9 mouse cellular contexts compared by ENCODE assay signal in genomic region chr13:18948171-18949028, GRCm38 (mm10). TPM values are rescaled to one million over a fixed set of nuclear protein-coding genes. Genes with fewer than 3 reads are reported as not detected.
DNase-seq lines count a peak whose midpoint lies in the region; ATAC-seq and TF ChIP-seq lines count a peak whose summit lies in the region.
"Had no signal": no experiment of that assay in that cellular context is flagged by ENCODE, and none has a peak within 500 bp of the region (broad histone marks: within the 10 kb centered on the region; RNA-seq: fewer than 3 reads in every experiment).

TSS of gene Amph (plus strand) at chr13:18948205.

- DNase-seq in forebrain, embryonic 11.5 days (ENCODE audit: low spot score) = peak; percentile 86
- DNase-seq in kidney, postnatal 0 days (ENCODE audit: low spot score) = peak; percentile 93
- peak; percentile 91 for DNase-seq in midbrain, postnatal 0 days (ENCODE audit: low spot score)
- DNase-seq in testis, postnatal 10 days (ENCODE audit: low spot score) = peak; percentile 51

- TF ChIP-seq CTCF in kidney, postnatal 0 days (IDR thresholded peaks at IDR 0.05; ENCODE audit: low read depth) = peak; percentile 48
- peak; percentile 81 for TF ChIP-seq CTCF in midbrain, postnatal 0 days (IDR thresholded peaks at IDR 0.05)

- no peak for ATAC-seq in erythroblast, adult 5-6 weeks (replicated peaks; ENCODE audit: low FRiP score, poor library complexity, severe bottlenecking)
- peak; percentile 96 for ATAC-seq in forebrain, embryonic 11.5 days (replicated peaks; ENCODE audit: low FRiP score)
- ATAC-seq in heart, embryonic 15.5 days (replicated peaks; ENCODE audit: insufficient number of reproducible peaks, insufficient read depth, low FRiP score, low read depth) = peak; percentile 88
- peak; percentile 84 for ATAC-seq in kidney, postnatal 0 days (replicated peaks; ENCODE audit: low FRiP score, low read depth)
- ATAC-seq in limb, embryonic 15.5 days (ENCODE audit: insufficient number of reproducible peaks, low FRiP score, low TSS enrichment, low read depth) = no peak
- ATAC-seq in midbrain, postnatal 0 days (ENCODE audit: low FRiP score) = peak; percentile 96

- WGBS in forebrain, embryonic 11.5 days = under 1% methylated on average over 69 of the region's 70 CpGs
- WGBS in heart, embryonic 15.5 days = under 1% methylated on average over 70 of the region's 70 CpGs
- WGBS in kidney, postnatal 0 days = under 1% methylated on average over 70 of the region's 70 CpGs
- WGBS in limb, embryonic 15.5 days = under 1% methylated on average over 70 of the region's 70 CpGs
- under 1% methylated on average over 59 of the region's 70 CpGs for WGBS in midbrain, postnatal 0 days

- H3K4me3 ChIP-seq in erythroblast, embryonic 14.5 days (replicated peaks) = peak within 1 kb of the TSS; percentile 2
- H3K4me3 ChIP-seq in forebrain, embryonic 11.5 days (ENCODE audit: low read depth, low read length) = peak within 1 kb of the TSS; percentile 51
- peak within 1 kb of the TSS; percentile 65 for H3K4me3 ChIP-seq in heart, embryonic 15.5 days
- H3K4me3 ChIP-seq in kidney, postnatal 0 days (replicated peaks; ENCODE audit: low read depth, low read length) = peak within 1 kb of the TSS; percentile 68
- peak within 1 kb of the TSS; percentile 54 for H3K4me3 ChIP-seq in limb, embryonic 15.5 days
- peak within 1 kb of the TSS; percentile 93 for H3K4me3 ChIP-seq in midbrain, postnatal 0 days (ENCODE audit: low read depth, low read length)
- H3K4me3 ChIP-seq: myocyte had no signal

- H3K27ac ChIP-seq in forebrain, embryonic 11.5 days (ENCODE audit: low read depth, low read length) = no peak within 1 kb of the TSS
- no peak within 1 kb of the TSS for H3K27ac ChIP-seq in heart, embryonic 15.5 days
- no peak within 1 kb of the TSS for H3K27ac ChIP-seq in kidney, postnatal 0 days
- no peak within 1 kb of the TSS for H3K27ac ChIP-seq in limb, embryonic 15.5 days
- H3K27ac ChIP-seq in midbrain, postnatal 0 days (ENCODE audit: low read depth, low read length) = peak within 1 kb of the TSS; percentile 93

- H3K9me3 ChIP-seq in erythroblast, embryonic 14.5 days (ENCODE audit: control insufficient read depth, low read length) = no peaks in the 10 kb centered on the region
- no peaks in the 10 kb centered on the region for H3K9me3 ChIP-seq in forebrain, embryonic 11.5 days (ENCODE audit: control insufficient read depth, low read length)
- H3K9me3 ChIP-seq in heart, embryonic 15.5 days (replicated peaks) = no peaks in the 10 kb centered on the region
- H3K9me3 ChIP-seq in kidney, postnatal 0 days (replicated peaks; ENCODE audit: low read length) = no peaks in the 10 kb centered on the region
- no peaks in the 10 kb centered on the region for H3K9me3 ChIP-seq in limb, embryonic 15.5 days
- H3K9me3 ChIP-seq in midbrain, postnatal 0 days (ENCODE audit: low read length) = no peaks in the 10 kb centered on the region

- H3K36me3 ChIP-seq in erythroblast, embryonic 14.5 days (ENCODE audit: control insufficient read depth) = no peaks in the 10 kb centered on the region
- H3K36me3 ChIP-seq in forebrain, embryonic 11.5 days (ENCODE audit: control insufficient read depth, insufficient read depth, low read length) = no peaks in the 10 kb centered on the region
- no peaks in the 10 kb centered on the region for H3K36me3 ChIP-seq in heart, embryonic 15.5 days
- H3K36me3 ChIP-seq in kidney, postnatal 0 days (ENCODE audit: insufficient read depth, low read length) = no peaks in the 10 kb centered on the region
- no peaks in the 10 kb centered on the region for H3K36me3 ChIP-seq in limb, embryonic 15.5 days
- no peaks in the 10 kb centered on the region for H3K36me3 ChIP-seq in midbrain, postnatal 0 days (ENCODE audit: insufficient read depth, low read length)

- peak within 1 kb of the TSS; percentile 94 for H3K4me2 ChIP-seq in forebrain, embryonic 11.5 days (ENCODE audit: low read depth, low read length, severe bottlenecking)
- peak within 1 kb of the TSS; percentile 99 for H3K4me2 ChIP-seq in heart, embryonic 15.5 days
- H3K4me2 ChIP-seq in kidney, postnatal 0 days (ENCODE audit: low read length) = peak within 1 kb of the TSS; percentile 87
- H3K4me2 ChIP-seq in limb, embryonic 15.5 days = peak within 1 kb of the TSS; percentile 97
- H3K4me2 ChIP-seq in midbrain, postnatal 0 days (ENCODE audit: low read depth, low read length, poor library complexity, severe bottlenecking) = peak within 1 kb of the TSS; percentile 65

- peak within 1 kb of the TSS; percentile 73 for H3K9ac ChIP-seq in forebrain, embryonic 11.5 days (ENCODE audit: low read length)
- H3K9ac ChIP-seq in heart, embryonic 15.5 days = peak within 1 kb of the TSS; percentile 50
- peak within 1 kb of the TSS; percentile 63 for H3K9ac ChIP-seq in kidney, postnatal 0 days (ENCODE audit: low read depth, low read length)
- H3K9ac ChIP-seq in limb, embryonic 15.5 days = peak within 1 kb of the TSS; percentile 18; the same call in 1 of the 2 replicates
- peak within 1 kb of the TSS; percentile 91 for H3K9ac ChIP-seq in midbrain, postnatal 0 days (replicated peaks; ENCODE audit: low read length, poor library complexity, severe bottlenecking)

- H3K4me1 ChIP-seq in erythroblast, embryonic 14.5 days (ENCODE audit: control insufficient read depth) = no peaks in the 10 kb centered on the region; the same call in 1 of the 2 replicates
- no peaks in the 10 kb centered on the region; the same call in 1 of the 2 replicates for H3K4me1 ChIP-seq in forebrain, embryonic 11.5 days (replicated peaks; ENCODE audit: control insufficient read depth, insufficient read depth, low read length)
- peaks cover 9% of the 10 kb centered on the region for H3K4me1 ChIP-seq in heart, embryonic 15.5 days (replicated peaks)
- 0 out of 2 replicates have a peak, but pooled peaks cover 8% of the 10 kb centered on the region for H3K4me1 ChIP-seq in kidney, postnatal 0 days (replicated peaks; ENCODE audit: insufficient read depth, low read length)
- H3K4me1 ChIP-seq in limb, embryonic 15.5 days = peaks cover 10% of the 10 kb centered on the region
- peaks cover 10% of the 10 kb centered on the region for H3K4me1 ChIP-seq in midbrain, postnatal 0 days (ENCODE audit: insufficient read depth, low read length)

- peaks cover 43% of the 10 kb centered on the region for H3K27me3 ChIP-seq in erythroblast, embryonic 14.5 days (ENCODE audit: control insufficient read depth)
- H3K27me3 ChIP-seq in forebrain, embryonic 11.5 days (ENCODE audit: control insufficient read depth, insufficient read depth, low read length) = no peaks in the 10 kb centered on the region
- peaks cover 21% of the 10 kb centered on the region for H3K27me3 ChIP-seq in heart, embryonic 15.5 days
- H3K27me3 ChIP-seq in kidney, postnatal 0 days (ENCODE audit: insufficient read depth, low read length) = no peaks in the 10 kb centered on the region
- peaks cover 29% of the 10 kb centered on the region for H3K27me3 ChIP-seq in limb, embryonic 15.5 days
- H3K27me3 ChIP-seq in midbrain, postnatal 0 days (ENCODE audit: insufficient read depth, low read length) = no peaks in the 10 kb centered on the region

RNA-seq across cellular contexts. Expression of gene Amph, which starts in this region (rescaled TPM):
- polyA plus RNA-seq in erythroblast, embryonic 14.5 days (2012) = not detected in 2 replicates
- total RNA-seq in erythroblast, adult 5-6 weeks (2015; ENCODE audit: low replicate concordance) = not detected in 2 replicates
- total RNA-seq in erythroblast, adult 5-6 weeks (2017; ENCODE audit: low replicate concordance) = not detected in 2 replicates
- 6.8 and 7.6 TPM in 2 replicates for polyA plus RNA-seq in forebrain, embryonic 11.5 days (2014; fragmentation: Nextera tagmentation; extraction: Ambion mirVana)
- polyA plus RNA-seq in heart, embryonic 15.5 days (2015; fragmentation: Nextera tagmentation; extraction: Ambion mirVana) = 0.33 and 1.2 TPM in 2 replicates
- 6.8 and 7.2 TPM in 2 replicates for polyA plus RNA-seq in kidney, postnatal 0 days (2015; fragmentation: Nextera tagmentation; extraction: Ambion mirVana)
- polyA plus RNA-seq in limb, embryonic 15.5 days (2015; fragmentation: Nextera tagmentation; extraction: Ambion mirVana) = 0.88 and 1.2 TPM in 2 replicates
- 110 TPM in 2 replicates for total RNA-seq in midbrain, postnatal 0 days (2014; rRNA removed)
- 63.8 and 65.2 TPM in 2 replicates for polyA plus RNA-seq in midbrain, postnatal 0 days (2015; fragmentation: Nextera tagmentation; extraction: Ambion mirVana)
- polyA plus RNA-seq: myocyte had no signal

Comparison
In these comparisons a context has a peak if more than half of its experiments do, and no peak if none do; other contexts are left out.
1. RNA of gene Amph (total RNA-seq): 110 TPM in midbrain, postnatal 0 days; not detected in erythroblast, adult 5-6 weeks; every median in the first group is over 100 times any median in the second.
2. H3K4me3 ChIP-seq: peak in every context shown above with its lines; median percentile 93 in midbrain, postnatal 0 days; 68 in kidney, postnatal 0 days; 65 in heart, embryonic 15.5 days; 54 in limb, embryonic 15.5 days; 51 in forebrain, embryonic 11.5 days; 2 in erythroblast, embryonic 14.5 days.
3. ATAC-seq: peak in forebrain, embryonic 11.5 days (single experiment), heart, embryonic 15.5 days (single experiment), kidney, postnatal 0 days (single experiment) and midbrain, postnatal 0 days (single experiment); none in erythroblast, adult 5-6 weeks (single experiment) and limb, embryonic 15.5 days (single experiment).
4. H3K9ac ChIP-seq: peak in every context shown above with its lines; median percentile 91 in midbrain, postnatal 0 days; 73 in forebrain, embryonic 11.5 days; 63 in kidney, postnatal 0 days; 50 in heart, embryonic 15.5 days; 18 in limb, embryonic 15.5 days.
5. Peak in every context shown above with its lines, with median percentiles within 50 percentile points of each other: DNase-seq and H3K4me2 ChIP-seq.